Mouse (Mus musculus) G1E (cell line): ENCODE measurements around the gene Pam.

Experiments used
- GATA2 ChIP-seq: IDR thresholded peaks from 2 replicates; pipeline ENCODE4 v1.6.1; 2012; ENCODE audit warnings: low read depth, low read length, inconsistent platforms, borderline replicate concordance
- POLR2AphosphoS5 ChIP-seq: IDR thresholded peaks from 2 replicates; pipeline ENCODE4 v1.6.1; 2012; ENCODE audit warnings: low read depth, low read length, inconsistent platforms; ENCODE audit not compliant: insufficient replicate concordance

- TF ChIP-seq GATA2: no peak
- TF ChIP-seq POLR2AphosphoS5: no peak
These were observed 119.4 kb downstream of the Pam start for GRCm38 (mm10) chr1:97976072-97976471.
